Mouse (Mus musculus): ENCODE measurements around the gene Fam217a.
"Not testable (repeated sequence)": the region's sequence is repeated elsewhere in the genome, so short reads cannot be mapped to it uniquely, and the experiment has no call there.

Fam217a gene

DNA sequence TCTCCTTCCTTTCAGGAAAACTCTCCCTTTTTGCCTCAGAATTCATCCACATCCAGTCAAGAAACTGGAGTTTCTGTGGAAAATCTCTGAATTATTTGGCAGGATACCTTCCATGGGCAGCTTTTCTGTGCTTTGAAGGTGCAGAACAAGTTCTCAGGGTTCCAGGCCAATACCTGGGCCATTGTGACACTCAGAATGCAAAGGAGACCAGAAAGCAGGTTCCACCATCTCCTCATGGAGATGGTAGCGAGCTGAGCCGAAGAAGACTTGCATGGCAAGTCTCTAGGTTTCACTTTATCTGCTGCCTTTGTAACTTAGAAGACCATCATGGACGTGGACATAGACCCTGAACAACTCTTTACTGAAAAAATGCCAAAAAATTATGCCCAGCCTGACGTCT lies at the start of gene Fam217a, which contains the start of gene 4933417A18Rik:
Gene Fam217a, minus strand, starts transcription at position 101 of the 400 bp plus-strand sequence.
Gene 4933417A18Rik, plus strand, starts transcription at position 200 of the 400 bp plus-strand sequence.
- no peak for DNase-seq (ENCODE audit: low spot score)

GRCm38 (mm10) chr13:34973770-34974169 lies 49.7 kb upstream of the Fam217a start:
- no peak for DNase-seq (ENCODE audit: low spot score)

DNA sequence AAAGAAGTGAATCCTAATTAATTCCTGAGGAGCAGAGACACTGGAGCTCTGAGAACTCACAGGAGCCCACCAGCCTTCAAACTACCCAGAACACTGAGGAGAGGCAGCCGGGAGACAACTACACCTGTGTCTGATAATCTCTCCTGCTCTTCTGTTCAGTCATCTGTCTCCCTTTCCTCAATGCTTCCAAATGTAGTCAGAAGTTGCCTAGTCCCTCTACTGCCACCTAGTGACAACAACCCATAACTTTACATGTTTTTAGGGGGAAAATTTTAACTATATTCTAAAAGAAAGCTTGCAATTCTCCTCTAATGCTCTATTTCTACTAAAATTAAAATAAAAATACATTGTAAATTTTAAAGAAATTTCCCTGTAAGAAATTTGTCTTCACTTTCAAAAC lies 49.0 kb upstream of the Fam217a start:
- DNase-seq (ENCODE audit: low spot score) = no peak

GRCm38 (mm10) chr13:34972456-34972855 lies 48.3 kb upstream of the Fam217a start:
- not testable (repeated sequence) for DNase-seq (ENCODE audit: low spot score)

GRCm38 (mm10) chr13:34965647-34966046 lies 41.5 kb upstream of the Fam217a start:
- DNase-seq (ENCODE audit: low spot score) = not testable (repeated sequence)

DNA sequence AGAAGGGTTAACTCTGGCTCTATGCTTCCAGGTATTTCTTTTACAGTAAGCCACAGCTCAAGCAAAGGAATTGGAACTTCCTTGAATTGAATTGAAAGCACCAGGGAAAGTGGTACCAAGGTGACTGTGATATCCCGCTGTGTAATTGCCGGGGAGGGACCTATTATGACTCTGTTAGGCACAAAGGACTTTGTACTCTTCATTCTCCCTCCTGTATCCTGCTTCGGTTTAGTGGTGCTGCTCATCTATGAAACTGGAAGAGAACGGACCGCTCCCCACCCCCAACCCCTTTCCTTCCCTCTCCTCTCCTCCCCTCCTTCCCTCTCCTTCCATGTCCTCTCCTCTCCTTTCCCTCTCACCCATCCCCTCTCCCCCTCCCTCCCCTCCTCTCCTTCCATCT lies 40.8 kb upstream of the Fam217a start:
- DNase-seq (ENCODE audit: low spot score) = no peak

GRCm38 (mm10) chr13:34964419-34964818 lies 40.3 kb upstream of the Fam217a start:
- no peak for DNase-seq (ENCODE audit: low spot score)

DNA sequence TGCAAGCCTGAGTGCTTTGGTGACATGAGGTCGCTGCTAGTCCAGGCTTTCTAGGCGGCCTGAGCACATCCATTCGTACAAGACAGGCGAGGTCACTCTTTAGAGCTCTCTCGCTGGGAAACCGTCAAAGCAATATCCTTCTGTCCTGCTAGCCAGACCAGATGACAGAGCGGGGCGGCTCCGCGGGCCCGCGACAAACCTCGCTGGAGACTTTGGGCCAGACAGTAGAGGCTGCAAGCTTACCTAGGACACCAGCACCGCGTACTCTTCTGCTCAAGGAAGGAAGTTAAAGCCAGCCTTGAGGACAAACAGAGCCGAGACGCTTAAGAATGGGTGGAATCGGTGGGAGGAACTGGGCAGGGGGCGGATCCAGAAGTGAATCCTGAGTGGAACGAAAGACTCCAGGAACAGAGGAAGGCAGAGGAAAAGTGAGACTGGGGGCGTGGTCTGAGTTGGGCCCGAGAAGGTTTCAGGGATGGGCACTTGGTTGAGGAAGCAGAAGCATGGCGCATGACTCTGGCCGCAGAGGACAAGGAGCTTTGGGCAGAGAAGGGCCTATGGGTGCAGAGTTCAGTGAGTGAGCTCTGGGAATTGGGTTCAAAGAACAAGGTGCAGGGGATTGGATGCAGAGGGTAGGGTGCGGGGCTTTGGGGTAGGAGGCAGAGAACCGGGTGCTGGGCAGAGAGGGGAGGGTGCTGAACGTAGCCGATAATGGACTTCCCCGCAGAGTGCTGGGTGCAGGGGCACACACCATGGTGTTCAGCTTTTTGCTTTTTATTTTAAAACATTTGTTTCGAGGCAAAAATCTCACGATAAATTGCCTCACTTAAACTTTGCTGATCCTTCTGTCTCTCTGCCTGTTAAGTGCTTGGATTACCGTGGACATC lies 39.6 kb upstream of the Fam217a start, which contains the start of gene Eci3:
Gene Eci3, minus strand, starts transcription at position 300 of the 887 bp plus-strand sequence.
- DNase-seq (ENCODE audit: low spot score) = peak; percentile 65

GRCm38 (mm10) chr13:34960996-34961770 lies 37.1 kb upstream of the Fam217a start:
- no peak for DNase-seq (ENCODE audit: low spot score)

GRCm38 (mm10) chr13:34958158-34958557 lies 34.0 kb upstream of the Fam217a start:
- not testable (repeated sequence) for DNase-seq (ENCODE audit: low spot score)

GRCm38 (mm10) chr13:34956901-34957300 lies 32.8 kb upstream of the Fam217a start:
- DNase-seq (ENCODE audit: low spot score) = no peak

GRCm38 (mm10) chr13:34951437-34951836 lies 27.3 kb upstream of the Fam217a start:
- DNase-seq (ENCODE audit: low spot score) = not testable (repeated sequence)

DNA sequence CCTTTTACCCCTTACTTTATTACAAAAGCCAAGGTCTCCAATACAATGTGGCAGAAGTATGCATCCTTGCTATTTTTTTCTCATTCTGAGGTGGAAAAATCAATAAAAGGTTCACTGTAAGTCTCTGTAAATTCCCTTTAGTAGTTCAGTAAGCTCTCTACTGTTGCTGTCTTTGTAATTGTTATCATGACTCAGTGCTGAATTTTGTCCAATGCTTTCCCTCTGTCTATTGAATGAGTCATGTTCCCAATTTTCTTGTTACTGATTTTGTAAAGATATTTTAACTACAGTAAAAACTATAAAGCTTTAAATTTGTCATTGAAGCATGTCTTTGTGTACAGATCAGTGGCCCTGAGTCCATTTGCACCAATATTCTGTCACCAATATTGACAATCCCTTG lies 18.3 kb upstream of the Fam217a start:
- DNase-seq (ENCODE audit: low spot score) = no peak

DNA sequence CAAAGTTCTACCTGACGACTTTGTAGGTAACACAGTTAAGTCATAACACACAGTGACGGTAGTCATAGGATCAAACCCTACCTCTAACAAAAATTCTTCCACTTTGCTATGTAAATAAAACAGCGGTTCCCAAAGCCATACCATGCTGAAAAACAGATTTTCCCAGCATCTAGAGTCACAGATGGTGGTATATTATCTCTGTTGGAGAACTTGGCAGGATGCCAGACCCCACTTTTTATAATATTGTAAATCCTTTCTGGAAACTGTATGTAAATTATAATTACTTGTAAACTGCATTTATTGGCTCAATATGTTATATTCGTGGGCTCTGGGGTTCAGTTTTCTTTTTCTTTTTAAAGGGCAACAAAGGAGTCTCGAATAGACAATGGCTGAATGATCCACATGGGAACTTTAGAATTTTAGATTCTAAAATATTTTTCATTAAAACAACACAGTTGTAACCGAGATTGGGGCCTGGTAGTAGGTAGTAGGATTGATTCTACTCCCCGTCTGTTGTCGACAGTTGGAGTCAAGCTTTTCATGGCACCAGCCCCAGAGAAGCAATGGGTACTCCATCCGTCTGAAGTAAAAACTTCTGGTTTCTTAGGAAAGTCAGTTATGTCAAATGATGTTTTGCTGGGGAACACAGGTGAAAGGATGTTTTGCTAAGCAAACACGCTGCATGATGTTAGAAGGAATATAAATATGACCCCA lies 11.0 kb upstream of the Fam217a start:
- no peak for DNase-seq (ENCODE audit: low spot score)

DNA sequence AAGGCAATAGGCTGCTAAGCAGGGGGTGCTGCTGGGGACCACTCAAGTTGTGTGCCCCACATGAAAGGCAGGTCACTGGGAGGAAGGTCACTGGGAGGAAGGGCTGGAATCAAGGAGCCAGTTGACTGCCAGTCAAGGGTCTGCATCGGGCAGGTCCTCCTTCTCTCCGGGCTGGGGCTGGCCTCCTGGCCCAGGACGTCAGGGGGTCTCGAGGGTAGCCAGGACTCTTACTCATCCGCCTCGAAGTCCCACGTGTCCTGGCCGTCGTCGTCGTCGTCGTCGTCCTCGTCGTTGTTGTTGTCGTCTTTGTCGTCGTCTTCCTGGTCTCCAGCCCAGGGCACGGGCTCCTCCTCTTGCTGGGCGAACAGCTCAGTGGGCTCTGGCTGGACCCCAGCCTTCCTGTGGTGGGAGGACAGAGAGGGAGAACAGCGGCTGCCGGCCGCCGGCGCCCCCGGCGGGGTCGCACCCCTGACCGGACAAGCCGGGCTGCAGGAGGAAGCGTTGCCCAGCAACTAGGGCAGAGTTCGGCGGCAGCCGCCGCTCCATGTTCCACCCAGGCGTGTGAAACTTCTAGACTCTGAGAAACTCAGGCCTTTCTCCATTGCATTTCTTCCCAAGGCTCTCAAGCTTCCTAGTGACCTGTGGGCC lies 7.5 kb downstream of the Fam217a start:
- DNase-seq (ENCODE audit: low spot score) = peak; percentile 42

- no peak for DNase-seq (ENCODE audit: low spot score)
Measured at GRCm38 (mm10) chr13:34914614-34915013, 9.5 kb downstream of the Fam217a start.

- DNase-seq (ENCODE audit: low spot score) = no peak
Measured at GRCm38 (mm10) chr13:34892871-34893270, 31.2 kb downstream of the Fam217a start.

DNA sequence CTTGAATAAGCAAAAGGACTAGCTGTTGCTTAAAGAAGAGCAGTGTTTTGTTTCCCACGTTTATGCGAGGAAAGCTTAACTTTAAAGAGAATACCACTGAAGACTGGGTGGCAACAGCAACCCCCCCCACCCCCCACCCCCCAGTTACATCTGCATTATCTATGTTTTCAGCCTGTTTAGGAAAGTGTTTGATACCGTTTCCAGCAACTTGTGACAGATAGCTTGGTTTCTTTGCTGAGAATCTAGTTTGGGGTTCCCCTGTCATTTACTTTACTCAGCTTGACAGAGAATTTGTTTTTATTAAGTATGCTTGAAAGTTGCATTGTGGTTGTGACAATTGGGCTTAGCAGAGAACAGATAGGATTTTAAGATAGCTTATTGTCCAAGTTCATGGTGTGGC lies 47.6 kb downstream of the Fam217a start:
- no peak for DNase-seq (ENCODE audit: low spot score)

- peak; percentile 79 for DNase-seq (ENCODE audit: low spot score)
Measured at GRCm38 (mm10) chr13:34875741-34876445, 48.2 kb downstream of the Fam217a start.

DNA sequence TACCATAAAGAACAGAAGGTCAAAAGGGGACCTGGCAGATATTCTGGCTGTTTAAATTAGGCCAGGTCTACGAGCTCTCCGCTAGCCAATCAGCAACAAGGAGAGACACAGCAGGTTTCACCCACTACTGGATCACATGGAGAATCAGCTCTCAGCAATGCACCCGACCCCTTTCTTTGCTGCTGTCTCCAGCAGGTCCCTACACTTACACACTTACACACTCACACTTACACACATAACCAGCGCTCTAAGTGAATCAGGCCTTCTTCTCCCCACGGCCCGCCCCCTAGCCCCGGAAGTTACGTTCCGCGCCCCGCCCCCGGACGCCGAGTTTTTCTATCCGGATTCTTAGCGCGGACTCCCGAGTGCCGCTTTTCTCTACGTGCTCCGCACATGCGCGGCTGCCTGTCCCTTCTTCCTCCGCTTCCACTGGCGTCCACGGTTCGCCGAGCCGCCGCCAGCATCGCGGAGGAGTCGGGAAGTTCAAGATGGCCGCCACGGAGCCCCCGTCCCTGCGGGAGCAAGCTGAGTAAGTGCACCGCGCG lies 48.9 kb downstream of the Fam217a start, which contains the start of gene Prpf4b:
Gene Prpf4b, plus strand, starts transcription at position 137 of the 545 bp plus-strand sequence.
- peak; percentile 96 for DNase-seq (ENCODE audit: low spot score)

All from testis, postnatal 10 days (tissue).